Mouse (Mus musculus) Muller cell, postnatal 12 days (primary cell): ENCODE results near the gene Rnf126.

ENCODE experiments used
- DNase-seq: peaks from one replicate; pipeline ENCODE4 v3.0.0-alpha.2; 2015; ENCODE audit errors: inconsistent ontology term

Rnf126 gene

GRCm38 (mm10) chr10:79792339-79793040 lies 25.7 kb upstream of the Rnf126 start:
- no peak for DNase-seq

DNA sequence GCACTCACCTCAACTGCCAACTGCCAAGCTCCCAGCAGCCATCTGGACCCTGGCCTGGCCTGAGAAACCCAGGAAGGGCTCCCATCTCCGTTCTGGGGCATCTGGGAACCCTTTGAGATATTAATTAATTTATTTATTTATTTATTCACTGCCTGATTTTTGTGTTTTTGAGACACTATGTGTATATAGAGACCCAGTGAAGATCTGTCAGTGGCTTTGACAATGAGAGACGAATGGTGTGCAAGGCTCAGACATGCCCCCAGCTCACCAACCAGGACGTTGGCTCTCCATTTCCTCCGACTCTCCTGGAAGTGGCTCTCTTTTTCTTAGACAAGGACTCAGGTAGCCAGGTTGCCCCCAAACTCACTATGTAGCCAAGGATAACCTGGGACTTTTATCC lies 24.1 kb upstream of the Rnf126 start, which contains the start of gene Prss57:
Prss57 (minus strand) TSS at position 101 of the 400 bp plus-strand sequence.
- no peak for DNase-seq

DNA sequence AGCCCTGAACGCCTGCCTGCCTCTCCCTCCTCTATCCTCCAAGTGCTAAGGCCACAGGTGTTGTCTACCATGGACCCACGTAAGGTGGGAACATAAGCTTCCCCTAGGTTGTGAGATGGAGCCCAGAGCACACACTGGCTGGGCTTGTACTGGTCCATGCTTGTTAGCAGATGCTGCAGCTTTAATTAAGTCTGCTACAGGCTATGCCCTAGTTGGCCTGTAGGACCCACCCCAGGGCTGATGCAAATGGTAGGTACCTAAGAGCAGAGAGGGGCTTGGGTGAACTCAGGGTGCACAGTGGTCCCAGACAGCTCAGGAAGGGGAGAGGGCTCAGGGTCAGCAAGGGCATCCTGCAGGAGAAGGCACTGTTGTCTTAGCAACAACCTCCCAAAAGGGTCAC lies 22.8 kb upstream of the Rnf126 start:
- DNase-seq: no peak

- DNase-seq: peak; percentile 75
Measured at GRCm38 (mm10) chr10:79788386-79789158, 21.8 kb upstream of the Rnf126 start.

- no peak for DNase-seq
Measured at GRCm38 (mm10) chr10:79783920-79784800, 17.4 kb upstream of the Rnf126 start.

DNA sequence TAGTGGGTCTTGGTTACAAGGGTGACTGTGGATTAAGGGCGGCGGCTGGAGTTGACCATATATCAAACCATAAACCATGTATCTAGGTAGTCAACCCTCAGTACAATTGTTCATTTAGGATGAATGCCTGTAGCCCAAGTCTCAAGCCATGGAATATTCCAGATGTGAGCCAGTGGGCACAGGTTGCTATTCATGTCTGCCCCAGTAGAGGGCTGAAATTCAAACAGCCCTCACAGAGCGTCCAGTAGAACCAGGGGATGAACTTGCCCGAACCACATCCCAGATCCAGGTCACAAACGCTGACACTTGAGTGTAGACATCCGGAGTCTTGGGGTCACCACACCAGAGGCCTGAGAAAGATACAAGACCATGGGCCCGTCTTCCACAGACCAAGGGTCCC lies 16.3 kb upstream of the Rnf126 start:
- DNase-seq: no peak

DNA sequence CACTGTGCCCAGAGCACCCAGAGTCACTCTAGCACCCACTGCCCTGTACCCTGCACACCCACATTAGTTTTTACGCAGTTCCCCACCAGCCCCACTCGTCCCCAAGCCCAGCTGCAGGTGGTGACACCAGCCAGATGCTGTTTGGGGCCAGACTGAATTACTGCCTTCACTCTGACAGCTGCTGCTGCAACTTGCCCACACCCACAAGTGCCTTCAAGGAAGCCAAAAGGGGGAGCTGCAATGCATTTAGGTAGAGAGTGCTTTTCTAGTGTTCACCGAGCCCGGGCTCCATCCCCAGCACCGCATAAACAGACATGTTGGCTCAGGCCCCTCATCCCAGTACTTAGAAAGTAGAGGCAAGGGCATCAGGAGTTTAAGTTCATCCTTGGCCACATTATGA lies 15.2 kb upstream of the Rnf126 start:
- DNase-seq: no peak

DNA sequence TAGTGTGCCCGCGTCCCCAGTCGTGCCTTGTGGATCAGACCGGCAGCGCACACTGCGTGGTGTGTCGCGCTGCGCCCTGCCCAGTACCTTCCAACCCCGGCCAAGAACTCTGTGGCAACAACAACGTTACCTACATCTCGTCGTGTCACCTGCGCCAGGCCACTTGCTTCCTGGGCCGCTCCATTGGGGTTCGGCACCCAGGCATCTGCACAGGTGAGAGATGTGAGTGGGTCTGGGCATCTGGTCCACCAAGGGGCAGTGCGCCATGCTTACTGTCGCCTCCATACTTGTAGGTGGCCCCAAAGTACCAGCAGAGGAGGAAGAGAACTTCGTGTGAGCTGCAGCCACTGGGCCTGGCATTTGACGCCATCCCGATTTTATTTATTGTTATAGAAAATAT lies 14.4 kb upstream of the Rnf126 start:
- no peak for DNase-seq

GRCm38 (mm10) chr10:79780664-79781015 lies 13.9 kb upstream of the Rnf126 start:
- no peak for DNase-seq

DNA sequence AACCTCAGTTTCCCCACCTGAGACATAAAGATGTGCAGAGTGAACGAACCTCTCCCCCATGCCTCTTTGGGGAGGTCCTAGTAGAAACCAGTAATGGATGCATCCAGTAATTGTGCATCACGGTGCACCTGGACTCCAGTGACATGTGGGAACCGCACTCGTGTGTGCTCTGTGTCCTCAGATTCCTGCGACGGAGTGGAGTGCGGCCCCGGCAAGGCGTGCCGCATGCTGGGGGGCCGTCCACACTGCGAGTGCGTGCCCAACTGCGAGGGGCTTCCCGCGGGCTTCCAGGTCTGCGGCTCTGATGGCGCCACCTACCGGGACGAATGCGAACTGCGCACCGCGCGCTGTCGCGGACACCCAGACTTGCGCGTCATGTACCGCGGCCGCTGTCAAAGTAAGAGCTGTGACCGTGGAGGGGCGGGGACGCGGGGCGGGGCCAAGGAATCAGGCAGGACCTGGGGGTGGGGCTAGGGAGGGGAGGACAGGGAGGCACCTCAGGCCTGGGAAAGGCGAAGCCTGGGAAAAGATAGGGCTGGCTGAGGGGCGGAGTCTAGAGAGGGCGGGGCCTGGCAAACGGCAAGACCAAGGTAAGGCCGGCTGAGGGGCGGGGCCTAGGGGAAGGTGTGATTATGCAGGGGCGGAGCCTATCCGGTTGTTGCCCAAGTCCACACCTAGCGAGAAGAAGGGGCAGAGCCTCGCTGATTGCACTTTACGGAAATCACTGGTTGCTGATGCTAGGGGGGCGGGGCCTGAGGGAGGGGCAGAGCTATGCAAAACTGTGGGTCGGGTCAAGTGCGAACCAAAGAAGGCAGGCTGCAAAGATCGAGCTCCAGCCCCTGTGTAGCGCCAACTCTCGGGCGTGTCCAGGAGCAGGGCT lies 13.3 kb upstream of the Rnf126 start:
- peak; percentile 99 for DNase-seq

DNA sequence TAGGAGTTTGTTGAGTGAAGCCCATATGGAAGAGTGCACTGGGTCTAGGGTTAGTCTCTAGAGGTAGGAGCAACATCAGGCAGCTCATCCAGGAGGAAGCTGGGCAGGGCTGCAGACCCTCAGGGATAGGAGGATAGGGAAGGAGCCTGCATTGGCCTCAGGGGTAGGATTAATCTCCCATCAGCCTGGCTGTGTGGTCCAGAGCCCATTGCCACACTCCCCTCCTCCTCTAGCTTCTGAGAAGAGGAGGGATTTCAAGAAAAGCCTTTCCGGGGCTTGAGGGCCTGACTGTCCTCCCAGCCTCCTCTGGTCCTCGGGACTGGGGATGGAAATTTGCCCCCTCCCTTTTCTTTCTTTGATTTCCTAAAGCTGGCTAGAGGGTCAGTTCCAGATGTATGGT lies 12.4 kb upstream of the Rnf126 start:
- no peak for DNase-seq

DNA sequence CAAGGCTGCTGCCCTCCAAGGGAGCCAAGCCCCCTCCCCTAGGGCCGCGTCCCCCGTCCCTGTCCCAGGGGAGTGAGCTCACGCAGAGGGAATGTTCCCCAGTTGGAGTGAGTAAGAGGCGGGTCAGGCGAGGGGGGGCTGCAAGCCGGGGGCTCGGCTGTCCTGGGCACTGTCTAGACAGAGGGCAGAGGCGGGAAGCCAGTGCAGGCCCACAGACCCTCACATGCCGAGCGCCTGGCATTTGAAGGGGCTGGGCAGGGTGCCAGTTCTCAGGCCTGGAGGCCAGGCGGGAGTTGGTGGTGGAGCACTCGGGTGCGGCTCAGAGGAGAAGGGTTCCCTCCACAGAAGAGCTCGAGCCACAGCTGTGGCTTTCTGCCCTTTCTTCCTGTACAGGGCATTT lies 11.3 kb upstream of the Rnf126 start:
- peak; percentile 92 for DNase-seq

- peak; percentile 70 for DNase-seq
Measured at GRCm38 (mm10) chr10:79777103-79777531, 10.4 kb upstream of the Rnf126 start, which contains the start of gene Fstl3. Gene Fstl3, plus strand, starts transcription at chr10:79777272.

GRCm38 (mm10) chr10:79774486-79775279 lies 7.9 kb upstream of the Rnf126 start:
- no peak for DNase-seq

DNA sequence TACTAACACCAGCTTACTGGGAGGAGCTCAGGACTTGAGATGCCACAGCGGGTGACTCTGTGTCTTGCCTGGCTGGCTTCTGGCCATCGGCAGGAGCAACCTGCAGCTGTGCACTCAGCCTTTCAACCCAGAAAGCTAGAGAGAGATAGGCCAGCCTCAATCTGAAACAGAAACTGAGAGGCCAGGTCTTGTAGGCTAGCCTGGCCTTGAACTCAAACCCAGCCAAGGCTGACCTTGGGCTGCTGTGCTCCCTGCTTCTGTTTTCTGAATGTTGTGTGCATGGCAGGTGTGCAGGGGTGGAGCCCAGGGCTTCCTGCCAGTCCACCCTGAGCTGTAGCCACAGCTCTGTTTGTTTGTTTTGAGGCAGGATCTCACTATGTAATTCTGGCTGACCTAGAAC lies 6.5 kb upstream of the Rnf126 start:
- no peak for DNase-seq

DNA sequence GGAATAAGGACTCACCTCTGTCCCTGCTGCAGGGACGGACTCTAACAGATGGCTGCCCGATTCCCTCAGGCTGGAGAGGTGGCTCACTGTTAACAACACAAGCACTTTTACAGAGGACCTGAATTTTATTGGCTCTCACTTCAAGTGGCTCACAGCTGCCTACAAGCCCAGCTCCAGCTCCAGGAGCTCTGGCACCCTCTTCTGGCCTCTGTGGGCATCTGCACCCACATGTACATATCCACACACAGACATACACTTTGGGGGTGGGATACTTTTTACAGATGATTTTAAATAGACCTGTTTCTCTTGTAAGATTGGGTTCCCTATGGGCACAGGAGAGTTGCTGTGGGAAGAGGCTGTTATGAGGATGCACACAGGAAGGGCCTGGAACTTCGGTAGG lies 5.6 kb upstream of the Rnf126 start:
- no peak for DNase-seq

DNA sequence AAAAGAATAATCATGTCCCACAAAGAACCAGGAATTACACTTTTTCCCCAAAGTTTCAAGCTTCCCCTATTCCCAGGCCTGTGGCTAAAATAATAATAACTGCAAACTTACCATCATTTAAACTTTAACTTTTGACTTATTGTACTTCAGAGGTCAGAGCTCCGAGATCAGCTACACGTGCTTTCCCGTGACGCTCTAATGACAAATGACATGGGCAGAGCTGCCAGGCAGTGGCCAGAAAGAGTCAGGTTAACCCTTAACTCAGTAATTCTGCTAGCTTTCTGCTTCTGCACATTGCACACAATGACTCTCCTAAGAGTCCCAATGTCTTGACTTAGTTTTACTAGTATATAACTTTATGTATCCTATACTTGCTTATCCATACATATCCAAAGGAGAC lies 2.6 kb upstream of the Rnf126 start:
- DNase-seq: no peak

GRCm38 (mm10) chr10:79768400-79768799 lies 1.6 kb upstream of the Rnf126 start:
- DNase-seq: peak; percentile 79

DNA sequence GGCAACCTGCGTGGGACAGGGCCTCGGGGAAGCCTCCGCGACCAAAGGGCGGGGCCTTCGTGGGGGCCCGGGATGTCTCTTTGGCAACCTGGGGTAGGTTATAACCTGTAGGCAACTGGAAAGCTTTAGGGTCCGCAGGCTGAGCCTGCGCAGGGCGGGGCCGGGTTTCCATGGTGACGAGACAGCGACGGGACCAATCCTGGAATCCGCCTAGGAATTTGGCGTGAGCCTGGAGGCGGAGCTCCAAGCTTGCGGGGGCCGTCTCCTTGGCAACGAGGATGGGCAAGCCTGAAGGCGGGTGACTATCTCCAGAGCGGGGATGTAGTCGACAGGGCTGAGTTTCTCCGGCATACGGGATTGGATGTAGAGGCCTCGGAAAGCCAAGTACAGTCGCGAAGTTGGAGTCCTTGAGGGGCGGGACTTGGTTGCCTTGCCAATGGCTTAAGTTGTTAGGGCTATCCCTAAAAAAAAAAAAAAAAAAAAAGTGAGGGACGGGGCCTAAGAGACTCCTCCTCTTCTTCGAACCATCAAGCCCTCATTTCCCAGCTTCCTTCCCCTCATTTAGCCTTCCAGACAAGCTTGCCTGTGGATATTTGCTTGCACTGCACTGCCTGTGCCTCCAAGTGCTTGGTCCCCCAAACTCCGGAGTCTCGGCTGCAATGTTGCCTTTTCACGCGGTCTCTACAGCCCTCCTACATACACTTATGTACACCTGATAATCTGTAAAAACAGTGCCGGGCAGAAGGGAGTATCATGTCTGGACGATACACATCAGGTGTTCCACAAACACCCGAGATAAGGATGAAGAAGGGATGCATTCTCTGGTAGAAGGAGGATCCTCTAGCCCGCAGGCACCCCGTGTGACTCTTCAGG lies 856 bp upstream of the Rnf126 start:
- peak; percentile 98 for DNase-seq
